Mouse (Mus musculus) intestine, embryonic 14.5 days (tissue): ENCODE results near the gene Rab31. TPM values are rescaled to one million over a fixed set of nuclear protein-coding genes. Genes with fewer than 3 reads are reported as not detected.

ENCODE experiments used
- ATAC-seq: fragments of 200-750 bp; cut with Nextera tagmentation; replicated peaks from 2 replicates; pipeline ENCODE4 v1.8.0; 2017; ENCODE audit warnings: low read depth, moderate number of reproducible peaks, moderate TSS enrichment, moderate library complexity; ENCODE audit not compliant: low FRiP score, low TSS enrichment
- DNase-seq: peaks from one replicate; pipeline ENCODE4 v3.0.0-alpha.2; 2018; ENCODE audit warnings: low spot score
- H3K27ac ChIP-seq: fragments of 300-500 bp; sonication (generic); 2 replicates; pipeline ENCODE4 v1.5.1; 2014; ENCODE audit warnings: low read depth, mild to moderate bottlenecking, control low read depth
- H3K27me3 ChIP-seq: fragments of 300-500 bp; sonication (generic); replicated peaks from 2 replicates; pipeline ENCODE4 v1.6.1; 2014; ENCODE audit warnings: low read length, control low read depth; ENCODE audit not compliant: control insufficient read depth, insufficient read depth
- H3K36me3 ChIP-seq: fragments of 300-500 bp; sonication (generic); 2 replicates; pipeline ENCODE4 v1.6.1; 2014; ENCODE audit warnings: low read length, control low read depth; ENCODE audit not compliant: control insufficient read depth, insufficient read depth
- H3K4me1 ChIP-seq: fragments of 300-500 bp; sonication (generic); replicated peaks from 2 replicates; pipeline ENCODE4 v1.6.1; 2014; ENCODE audit warnings: low read length, control low read depth, mixed read lengths; ENCODE audit not compliant: control insufficient read depth, insufficient read depth
- H3K4me2 ChIP-seq: fragments of 300-500 bp; sonication (generic); 2 replicates; pipeline ENCODE4 v1.6.1; 2014; ENCODE audit warnings: low read length
- H3K4me3 ChIP-seq: fragments of 300-500 bp; sonication (generic); 2 replicates; pipeline ENCODE4 v1.5.1; 2014; ENCODE audit warnings: low read depth, low read length, control low read depth, mixed read lengths
- H3K9ac ChIP-seq: fragments of 300-500 bp; sonication (generic); 2 replicates; pipeline ENCODE4 v1.6.1; 2014; ENCODE audit warnings: mild to moderate bottlenecking, low read length
- H3K9me3 ChIP-seq: fragments of 300-500 bp; sonication (generic); 2 replicates; pipeline ENCODE4 v1.6.1; 2016; ENCODE audit warnings: low read length, control low read depth; ENCODE audit not compliant: control insufficient read depth
- WGBS: fragments of 180-500 bp; shearing (Covaris S2); extraction: QIAGEN DNeasy Blood & Tissue Kit; methylation state at CpG from one replicate; pipeline ENCODE4 v1.1.7; 2014; 5-methylcytosine and 5-hydroxymethylcytosine counted together
- polyA plus RNA-seq: library from polyadenylated mRNA; unstranded; fragments of >200 nt; fragmentation: Nextera tagmentation; extraction: Ambion mirVana; gene quantifications from 2 replicates; pipeline ENCODE4 v1.2.1, GENCODE M21; 2014

The Rab31 gene
- polyA plus RNA-seq, 1 experiment from 2014 or later: 40.9 TPM

DNA sequence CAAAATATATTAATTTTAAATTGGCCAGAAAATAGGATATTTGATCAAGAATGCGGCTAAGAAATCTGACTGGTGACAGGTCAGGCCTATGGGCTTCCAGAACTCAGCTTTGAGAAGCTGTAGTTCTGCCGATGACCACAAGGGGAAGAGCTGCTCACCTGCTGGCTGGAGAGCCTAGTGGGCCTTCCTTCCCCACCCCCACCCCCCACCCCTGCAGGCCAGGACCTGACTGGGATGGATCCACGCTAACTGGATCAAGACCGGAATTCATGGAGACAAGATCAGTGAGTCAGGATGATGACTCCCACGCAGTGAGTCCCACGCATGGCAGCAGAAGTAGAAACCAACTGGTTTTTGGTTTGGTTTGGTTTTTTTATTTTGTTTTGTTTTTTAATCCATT, 46.3 kb downstream of the Rab31 start:
- H3K36me3 ChIP-seq: no peaks in the 10 kb centered on the region
- no peak overlapping the region for H3K4me3 ChIP-seq
- H3K9me3 ChIP-seq: no peaks in the 10 kb centered on the region
- no peak overlapping the region for H3K4me2 ChIP-seq
- H3K4me1 ChIP-seq: no peaks in the 10 kb centered on the region
- H3K27me3 ChIP-seq: no peaks in the 10 kb centered on the region
- no peak overlapping the region for H3K27ac ChIP-seq
- ATAC-seq: no peak
- no peak for DNase-seq
- WGBS: 85% methylated on average over 6 of the region's 6 CpGs
- no peak overlapping the region for H3K9ac ChIP-seq

DNA sequence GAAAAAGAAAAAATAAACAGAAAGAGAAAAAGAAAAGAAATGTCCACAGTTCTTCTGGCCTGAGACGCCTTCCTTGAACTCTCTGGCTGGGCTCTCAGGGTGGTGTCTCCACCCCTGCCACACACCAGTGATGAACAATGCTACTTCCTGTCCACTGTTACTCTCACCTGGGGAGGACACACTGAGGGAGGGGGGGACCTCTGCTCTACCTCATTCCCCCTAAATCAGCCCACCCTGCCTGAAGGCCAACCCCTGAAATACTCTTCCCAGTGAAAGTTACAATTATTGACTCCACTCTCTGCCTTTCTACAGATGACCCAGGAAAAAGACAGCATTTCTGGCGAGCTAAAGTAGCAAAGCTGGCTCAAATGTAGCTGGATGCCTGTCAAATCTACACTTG, 46.7 kb downstream of the Rab31 start:
- Histone ChIP-seq H3K4me2 (no peak overlapping the region), H3K4me1 (no peaks in the 10 kb centered on the region), H3K9ac (no peak overlapping the region), H3K27me3 (no peaks in the 10 kb centered on the region), H3K4me3 (no peak overlapping the region), H3K36me3 (no peaks in the 10 kb centered on the region), H3K27ac (no peak overlapping the region), H3K9me3 (no peaks in the 10 kb centered on the region)
- ATAC-seq (no peak), DNase-seq (no peak)
- WGBS: 85% methylated on average over 2 of the region's 2 CpGs

DNA sequence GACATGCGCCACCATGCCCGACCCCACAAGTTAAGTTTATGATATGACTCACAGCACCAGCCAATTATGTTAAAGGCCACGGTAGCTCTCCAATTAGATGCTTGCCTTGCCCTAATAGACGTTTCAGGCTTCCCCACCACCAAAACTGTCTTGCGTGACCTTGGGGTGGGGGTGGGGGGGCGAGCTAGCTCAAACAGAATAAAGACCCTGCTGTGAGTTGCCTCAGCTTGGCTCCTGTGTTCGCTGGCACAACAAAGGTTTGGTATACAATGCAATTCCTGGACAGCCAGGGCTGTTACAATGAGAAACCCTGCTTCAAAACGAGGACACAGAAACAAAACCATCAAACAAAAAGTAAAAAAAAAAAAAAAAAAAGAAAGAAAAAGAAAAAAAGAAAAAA, 47.2 kb downstream of the Rab31 start:
- DNase-seq: no peak
- Histone ChIP-seq H3K36me3 (peaks cover 1% of the 10 kb centered on the region; the same call in 1 of the 2 replicates), H3K27ac (no peak overlapping the region), H3K9ac (no peak overlapping the region), H3K4me2 (no peak overlapping the region), H3K27me3 (no peaks in the 10 kb centered on the region), H3K9me3 (no peaks in the 10 kb centered on the region), H3K4me3 (no peak overlapping the region), H3K4me1 (no peaks in the 10 kb centered on the region)
- WGBS: 74% methylated on average over 8 of the region's 8 CpGs
- no peak for ATAC-seq

DNA sequence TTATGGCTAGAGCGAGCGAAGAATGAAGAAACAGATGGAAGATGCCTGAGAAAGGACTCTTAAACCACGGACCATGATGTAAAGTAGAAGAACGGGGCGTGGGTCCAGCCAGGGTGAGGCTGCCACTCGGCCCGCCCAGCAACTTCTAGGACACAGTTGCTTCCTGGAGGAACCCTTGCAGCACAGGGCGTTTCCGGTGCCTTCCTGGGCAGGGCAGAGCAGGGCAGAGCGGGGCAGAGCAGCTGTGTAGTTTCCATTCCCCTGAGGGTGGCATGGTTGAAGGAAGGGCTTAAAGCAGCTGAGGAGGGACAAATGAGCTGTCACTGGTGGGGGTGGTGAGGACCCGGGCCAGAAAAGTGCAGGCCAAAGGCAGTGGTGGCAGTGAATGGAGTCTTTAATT, 48.3 kb downstream of the Rab31 start:
- Histone ChIP-seq H3K4me3 (no peak overlapping the region), H3K9me3 (no peaks in the 10 kb centered on the region), H3K4me1 (no peaks in the 10 kb centered on the region), H3K9ac (no peak overlapping the region), H3K27ac (no peak overlapping the region), H3K4me2 (no peak overlapping the region), H3K27me3 (no peaks in the 10 kb centered on the region), H3K36me3 (peaks cover 4% of the 10 kb centered on the region; the same call in 1 of the 2 replicates)
- no peak for ATAC-seq
- no peak for DNase-seq
- WGBS: 84% methylated on average over 11 of the region's 11 CpGs

DNA sequence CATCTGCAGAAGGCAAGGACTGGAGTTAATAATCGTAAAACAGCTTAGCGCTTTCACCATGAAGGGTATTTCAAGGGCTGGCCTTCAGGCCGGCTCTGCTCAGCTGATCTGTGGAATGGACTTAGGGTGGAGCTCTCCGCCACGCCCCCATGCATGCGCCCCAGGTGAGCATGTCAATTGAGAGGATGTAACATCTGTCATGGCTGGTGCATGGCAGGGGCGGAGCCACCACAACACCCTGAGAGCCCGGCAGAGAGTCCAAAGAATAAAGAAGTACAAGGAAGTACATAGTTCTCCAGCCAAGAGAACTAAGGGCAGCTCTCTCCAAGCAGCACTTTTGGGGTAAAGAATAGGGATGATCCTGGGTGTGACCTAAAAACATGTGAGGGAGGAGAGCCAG, 48.9 kb downstream of the Rab31 start:
- Histone ChIP-seq H3K9ac (no peak overlapping the region), H3K4me3 (no peak overlapping the region), H3K27ac (no peak overlapping the region), H3K4me1 (no peaks in the 10 kb centered on the region), H3K4me2 (no peak overlapping the region), H3K27me3 (no peaks in the 10 kb centered on the region), H3K36me3 (peaks cover 4% of the 10 kb centered on the region; the same call in 1 of the 2 replicates), H3K9me3 (no peaks in the 10 kb centered on the region)
- 79% methylated on average over 8 of the region's 8 CpGs for WGBS
- 0 out of 2 replicates have a peak, but pooled peaks have one; percentile 55 for ATAC-seq
- no peak for DNase-seq

DNA sequence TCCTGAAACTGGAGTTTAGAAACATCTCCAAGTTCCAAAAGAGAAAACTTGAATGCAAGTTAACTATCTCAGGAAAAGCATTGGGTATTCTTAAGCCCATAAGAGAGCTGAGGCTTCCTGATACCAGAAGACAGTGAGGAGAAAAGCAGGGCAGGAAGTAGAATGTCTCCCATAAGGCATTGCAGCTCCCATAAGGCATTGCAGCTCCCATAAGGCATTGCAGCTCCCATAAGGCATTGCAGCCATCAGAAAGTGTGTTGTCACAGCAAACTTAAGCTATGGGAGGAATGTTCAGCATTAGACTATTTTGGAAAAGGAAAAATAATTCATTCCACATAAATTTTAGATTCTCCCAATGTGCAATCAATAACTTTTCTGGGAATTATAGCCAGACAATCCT, 51.2 kb downstream of the Rab31 start:
- DNase-seq (no peak), ATAC-seq (no peak)
- Histone ChIP-seq H3K4me3 (no peak overlapping the region), H3K27me3 (no peaks in the 10 kb centered on the region), H3K9me3 (no peaks in the 10 kb centered on the region), H3K36me3 (peaks cover 4% of the 10 kb centered on the region; the same call in 1 of the 2 replicates), H3K4me2 (no peak overlapping the region), H3K27ac (no peak overlapping the region), H3K9ac (no peak overlapping the region), H3K4me1 (no peaks in the 10 kb centered on the region)

DNA sequence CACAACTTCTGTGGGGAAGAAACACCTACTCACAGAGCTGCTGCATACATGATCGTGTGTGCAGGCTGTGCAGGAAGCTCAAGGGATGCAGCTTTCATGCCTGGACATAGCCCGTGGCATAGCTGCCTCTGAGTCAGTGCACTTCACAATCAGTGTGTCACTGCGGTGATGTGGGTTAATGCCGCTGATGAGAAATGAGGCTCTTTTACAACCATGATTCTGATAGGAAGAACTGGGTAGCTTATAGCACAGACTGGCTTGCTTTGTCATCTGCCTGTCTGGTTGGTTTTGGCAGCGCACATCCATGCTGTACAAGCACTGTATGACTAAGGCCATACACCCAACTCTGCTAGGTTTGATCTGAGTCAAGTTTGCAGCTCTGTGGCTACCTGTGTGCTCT, 52.7 kb downstream of the Rab31 start:
- Histone ChIP-seq H3K9ac (no peak overlapping the region), H3K36me3 (peaks cover 4% of the 10 kb centered on the region; the same call in 1 of the 2 replicates), H3K27me3 (no peaks in the 10 kb centered on the region), H3K4me2 (no peak overlapping the region), H3K9me3 (no peaks in the 10 kb centered on the region), H3K4me3 (no peak overlapping the region), H3K4me1 (no peaks in the 10 kb centered on the region), H3K27ac (no peak overlapping the region)
- WGBS: 97% methylated on average over 5 of the region's 5 CpGs
- DNase-seq (no peak), ATAC-seq (no peak)

DNA sequence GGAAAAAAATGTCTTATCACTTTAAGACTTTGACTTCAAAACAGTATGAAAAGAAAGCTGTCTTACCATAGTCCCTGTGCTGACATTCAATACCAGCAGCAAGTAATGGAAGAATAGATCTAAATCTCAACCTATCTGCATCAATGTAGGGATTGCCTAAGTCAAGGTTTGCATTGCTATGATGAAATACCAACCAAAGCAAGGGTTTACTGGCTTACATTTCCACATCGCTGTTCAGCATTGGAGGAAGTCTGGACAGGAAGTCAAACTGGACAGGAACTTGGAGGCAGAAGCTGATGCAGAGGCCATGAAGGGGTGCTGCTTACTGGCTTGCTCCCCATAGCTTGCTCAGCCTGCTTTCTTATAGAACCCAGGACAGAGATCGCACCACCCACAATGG, 54.0 kb downstream of the Rab31 start:
- Histone ChIP-seq H3K4me3 (no peak overlapping the region), H3K36me3 (peaks cover 4% of the 10 kb centered on the region; the same call in 1 of the 2 replicates), H3K9ac (no peak overlapping the region), H3K27ac (no peak overlapping the region), H3K27me3 (no peaks in the 10 kb centered on the region), H3K9me3 (no peaks in the 10 kb centered on the region), H3K4me2 (no peak overlapping the region), H3K4me1 (no peaks in the 10 kb centered on the region)
- no peak for ATAC-seq
- WGBS: 95% methylated on average over 2 of the region's 2 CpGs
- DNase-seq: no peak

DNA sequence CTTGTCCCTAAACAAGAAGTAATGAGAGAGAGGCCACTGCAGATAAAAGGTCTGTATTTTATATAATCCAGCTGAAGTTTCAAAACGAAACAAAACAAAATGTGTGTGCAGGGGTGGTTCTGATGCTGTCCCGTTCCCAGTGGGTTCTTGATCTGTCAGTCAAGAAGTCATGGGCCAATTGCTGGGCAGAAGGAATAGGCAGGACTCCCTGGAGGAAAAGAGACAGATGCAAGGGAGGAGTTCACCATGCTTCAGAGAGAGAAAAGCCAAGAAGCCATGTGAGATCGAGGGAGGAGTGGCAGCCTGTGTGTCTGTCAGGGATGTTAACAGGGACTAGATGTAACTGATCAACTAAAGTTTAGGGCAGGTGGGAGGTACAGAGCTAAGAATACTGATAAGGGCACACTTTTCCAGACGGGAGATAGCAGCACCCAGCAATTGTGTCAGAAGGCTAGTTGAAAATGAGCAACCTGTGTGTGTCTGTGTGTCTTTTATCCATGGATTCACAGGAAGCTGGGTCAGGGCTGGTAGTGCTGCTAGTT, 54.8 kb downstream of the Rab31 start:
- 74% methylated on average over 4 of the region's 4 CpGs for WGBS
- no peak for ATAC-seq

More for the DNA sequence above, 54.8 kb downstream of the Rab31 start:
- H3K27me3 ChIP-seq: no peaks in the 10 kb centered on the region
- H3K36me3 ChIP-seq: peaks cover 4% of the 10 kb centered on the region; the same call in 1 of the 2 replicates
- H3K4me1 ChIP-seq: no peaks in the 10 kb centered on the region
- H3K27ac ChIP-seq: no peak overlapping the region
- H3K9ac ChIP-seq: no peak overlapping the region
- no peak for DNase-seq
- no peak overlapping the region for H3K4me2 ChIP-seq
- no peak overlapping the region for H3K4me3 ChIP-seq
- no peaks in the 10 kb centered on the region for H3K9me3 ChIP-seq
